Mouse (Mus musculus) liver, embryonic 12.5 days (tissue): ENCODE results near the gene Dcst2. TPM values are rescaled to one million over a fixed set of nuclear protein-coding genes. Genes with fewer than 3 reads are reported as not detected.

Experiments used
- ATAC-seq: fragments of 200-750 bp; cut with Nextera tagmentation; 2 replicates; pipeline ENCODE4 v1.8.0; 2017; ENCODE audit warnings: moderate number of reproducible peaks, mild to moderate bottlenecking, moderate library complexity
- H3K27ac ChIP-seq: fragments of 300-500 bp; sonication (generic); 2 replicates; pipeline ENCODE4 v1.5.1; 2016; ENCODE audit warnings: mild to moderate bottlenecking
- H3K27me3 ChIP-seq: fragments of 300-500 bp; sonication (generic); replicated peaks from 2 replicates; pipeline ENCODE4 v1.6.1; 2016; ENCODE audit warnings: mild to moderate bottlenecking, moderate library complexity
- H3K36me3 ChIP-seq: fragments of 300-500 bp; sonication (generic); 2 replicates; pipeline ENCODE4 v1.6.1; 2016; ENCODE audit warnings: mild to moderate bottlenecking, moderate library complexity
- H3K4me1 ChIP-seq: fragments of 300-500 bp; sonication (generic); 2 replicates; pipeline ENCODE4 v1.6.1; 2016
- H3K4me2 ChIP-seq: fragments of 300-500 bp; sonication (generic); 2 replicates; pipeline ENCODE4 v1.6.1; 2016; ENCODE audit warnings: mild to moderate bottlenecking, moderate library complexity
- H3K4me3 ChIP-seq: fragments of 300-500 bp; sonication (generic); 2 replicates; pipeline ENCODE4 v1.5.1; 2016; ENCODE audit warnings: mild to moderate bottlenecking, moderate library complexity
- H3K9ac ChIP-seq: fragments of 300-500 bp; sonication (generic); 2 replicates; pipeline ENCODE4 v1.6.1; 2016; ENCODE audit warnings: mild to moderate bottlenecking, moderate library complexity
- H3K9me3 ChIP-seq: fragments of 300-500 bp; sonication (generic); replicated peaks from 2 replicates; pipeline ENCODE4 v1.6.1; 2016; ENCODE audit warnings: mild to moderate bottlenecking, moderate library complexity
- WGBS: fragments of 180-500 bp; shearing (Covaris S2); methylation state at CpG from one replicate; pipeline ENCODE4 v1.1.7; 2016; ENCODE audit not compliant: insufficient replicate concordance; 5-methylcytosine and 5-hydroxymethylcytosine counted together
- polyA plus RNA-seq: library from polyadenylated mRNA; unstranded; fragments of >200 nt; fragmentation: Nextera tagmentation; extraction: Ambion mirVana; gene quantifications from 2 replicates; pipeline ENCODE4 v1.2.1, GENCODE M21; 2016

Dcst2 gene
- 0.05 and 0.06 TPM in 2 replicates for polyA plus RNA-seq

- Histone ChIP-seq H3K36me3 (no peaks in the 10 kb centered on the region), H3K4me3 (no peak within 1 kb of the TSS), H3K4me1 (no peaks in the 10 kb centered on the region), H3K9me3 (no peaks in the 10 kb centered on the region), H3K9ac (no peak within 1 kb of the TSS), H3K4me2 (no peak within 1 kb of the TSS), H3K27ac (no peak within 1 kb of the TSS), H3K27me3 (peaks cover 26% of the 10 kb centered on the region)
- 71% methylated on average over 7 of the region's 7 CpGs for WGBS
- ATAC-seq, result no peak
Measured at GRCm38 (mm10) chr3:89361675-89362074, at the start of gene Dcst2. Dcst2 (plus strand) TSS chr3:89361975.

DNA sequence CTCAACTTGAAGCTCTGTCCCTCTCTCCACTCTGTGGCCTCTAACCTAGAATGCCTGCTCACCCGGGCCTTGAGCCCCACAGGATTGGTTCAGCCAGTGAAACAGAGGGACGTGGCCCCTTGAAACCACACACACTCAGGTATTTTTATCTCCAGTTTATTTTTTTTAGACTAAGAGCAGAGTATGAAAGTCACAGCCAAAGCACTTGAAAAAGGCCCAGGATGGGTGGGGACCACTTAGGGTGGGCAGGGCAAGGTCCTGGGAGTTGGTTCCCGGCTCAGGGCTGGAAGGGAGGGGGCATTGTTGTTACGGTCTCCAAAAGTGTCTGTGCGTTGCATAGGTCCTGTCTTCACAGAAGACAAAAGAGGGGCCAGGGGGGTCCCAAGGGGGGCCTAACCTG is 47.4 kb upstream of the Dcst2 start:
- 0 out of 2 replicates have a peak, but pooled peaks have one; percentile 12 for ATAC-seq
- H3K27ac ChIP-seq, result no peak overlapping the region
- H3K4me2 ChIP-seq, result no peak overlapping the region
- WGBS, result 56% methylated on average over 5 of the region's 5 CpGs
- no peaks in the 10 kb centered on the region for H3K36me3 ChIP-seq
- H3K4me1 ChIP-seq, result peaks cover 20% of the 10 kb centered on the region
- no peak overlapping the region for H3K9ac ChIP-seq
- no peak overlapping the region for H3K4me3 ChIP-seq
- peaks cover 57% of the 10 kb centered on the region for H3K27me3 ChIP-seq
- no peaks in the 10 kb centered on the region for H3K9me3 ChIP-seq

DNA sequence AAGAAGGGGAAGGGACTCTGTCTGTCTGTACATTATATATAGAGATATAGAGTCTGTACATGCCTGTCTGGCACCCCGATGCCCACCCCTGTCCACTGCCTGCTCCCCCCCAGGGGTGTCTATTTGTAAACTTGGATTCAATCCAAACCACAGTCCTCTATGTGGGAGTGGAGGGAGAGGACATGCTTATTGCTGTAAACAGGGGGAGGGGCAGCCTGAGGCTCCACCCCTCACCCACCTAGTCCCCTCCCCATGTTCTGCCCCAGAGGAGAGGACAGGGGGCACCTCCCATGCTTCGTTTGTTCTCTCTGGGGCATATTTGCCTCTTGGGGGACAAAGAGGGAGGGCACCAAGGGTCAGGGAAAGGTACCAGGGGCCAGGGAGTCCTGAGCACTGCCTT is 47.0 kb upstream of the Dcst2 start:
- H3K27ac ChIP-seq, result no peak overlapping the region
- H3K4me1 ChIP-seq, result peaks cover 24% of the 10 kb centered on the region
- H3K36me3 ChIP-seq, result no peaks in the 10 kb centered on the region
- 0 out of 2 replicates have a peak, but pooled peaks have one; percentile 14 for ATAC-seq
- peaks cover 61% of the 10 kb centered on the region for H3K27me3 ChIP-seq
- no peak overlapping the region for H3K9ac ChIP-seq
- no peak overlapping the region for H3K4me3 ChIP-seq
- WGBS, result 48% methylated on average over 2 of the region's 2 CpGs
- no peaks in the 10 kb centered on the region for H3K9me3 ChIP-seq
- no peak overlapping the region; the same call in 1 of the 2 replicates for H3K4me2 ChIP-seq

DNA sequence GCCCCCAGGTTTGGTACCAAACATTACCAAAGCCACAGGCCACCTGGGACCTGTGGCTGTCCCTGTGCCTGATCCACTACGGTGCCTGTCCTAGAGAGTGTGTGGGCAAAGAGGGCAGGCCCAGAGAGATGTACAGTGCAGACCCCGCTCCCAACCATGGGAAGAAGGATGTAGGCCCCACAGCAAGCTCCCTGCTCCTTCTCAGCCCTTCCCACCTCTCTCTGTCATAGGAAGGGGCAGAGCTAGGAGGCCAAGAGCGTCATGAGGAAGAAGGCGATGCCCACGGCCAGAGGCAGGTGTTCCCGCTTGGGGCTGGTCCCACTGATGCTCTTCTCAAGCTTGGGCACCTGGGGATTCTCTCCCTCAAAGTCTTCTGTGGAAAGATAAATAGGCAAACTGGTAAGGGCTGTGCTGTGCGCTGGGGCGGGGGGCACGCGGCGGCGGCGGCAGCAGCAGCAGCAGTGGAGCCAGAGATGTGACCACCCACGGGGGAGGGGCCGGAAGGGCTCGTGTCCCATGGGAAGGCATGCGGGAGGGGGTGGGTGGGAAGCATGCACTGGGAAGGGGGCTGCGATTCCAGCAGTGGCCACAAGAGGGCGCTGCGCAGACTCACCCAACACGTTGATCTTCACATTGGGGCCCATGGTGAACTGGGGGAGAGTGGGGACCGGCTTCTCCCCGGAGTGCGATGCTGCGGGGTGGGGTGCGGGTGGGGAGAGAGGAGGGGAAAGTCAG is 46.4 kb upstream of the Dcst2 start:
- peak overlapping the region; percentile 21 for H3K4me3 ChIP-seq
- peak overlapping the region; percentile 56 for H3K4me2 ChIP-seq
- H3K9ac ChIP-seq, result no peak overlapping the region
- peaks cover 67% of the 10 kb centered on the region for H3K27me3 ChIP-seq
- H3K36me3 ChIP-seq, result no peaks in the 10 kb centered on the region
- peaks cover 27% of the 10 kb centered on the region for H3K4me1 ChIP-seq
- 0 out of 2 replicates have a peak, but pooled peaks have one; percentile 17 for ATAC-seq
- H3K9me3 ChIP-seq, result no peaks in the 10 kb centered on the region
- no peak overlapping the region for H3K27ac ChIP-seq
- 8% methylated on average over 26 of the region's 26 CpGs for WGBS

GRCm38 (mm10) chr3:89315930-89316831 is 45.6 kb upstream of the Dcst2 start:
- no peaks in the 10 kb centered on the region for H3K36me3 ChIP-seq
- no peak overlapping the region for H3K27ac ChIP-seq
- peaks cover 75% of the 10 kb centered on the region for H3K27me3 ChIP-seq
- no peak overlapping the region for H3K9ac ChIP-seq
- peaks cover 35% of the 10 kb centered on the region for H3K4me1 ChIP-seq
- no peaks in the 10 kb centered on the region for H3K9me3 ChIP-seq
- H3K4me3 ChIP-seq, result no peak overlapping the region; the same call in 1 of the 2 replicates
- ATAC-seq, result no peak
- H3K4me2 ChIP-seq, result peak overlapping the region; percentile 56
- WGBS, result 19% methylated on average over 37 of the region's 40 CpGs

DNA sequence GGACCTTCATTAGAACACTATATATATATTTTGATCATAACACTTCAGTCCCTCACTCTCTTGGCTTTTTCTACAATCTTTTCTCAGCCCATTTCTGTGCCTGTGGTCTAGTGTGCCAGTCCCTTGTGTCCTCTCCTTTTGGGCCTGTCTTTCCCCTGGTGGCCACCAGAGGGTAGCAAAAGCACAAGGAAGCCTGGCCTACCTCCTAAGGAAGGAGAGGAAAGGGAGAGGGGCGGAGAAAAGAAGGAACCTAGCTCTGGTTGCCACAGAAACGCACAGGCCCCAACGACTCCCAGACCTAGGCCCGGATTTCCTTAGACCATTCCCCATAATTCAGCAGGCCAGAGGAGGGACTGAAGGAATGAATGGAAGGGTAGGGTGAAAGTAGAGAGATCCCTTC is 44.9 kb upstream of the Dcst2 start:
- Histone ChIP-seq H3K9ac (no peak overlapping the region), H3K9me3 (no peaks in the 10 kb centered on the region), H3K4me1 (peaks cover 41% of the 10 kb centered on the region), H3K36me3 (no peaks in the 10 kb centered on the region), H3K4me3 (no peak overlapping the region), H3K27ac (no peak overlapping the region), H3K4me2 (no peak overlapping the region), H3K27me3 (peaks cover 82% of the 10 kb centered on the region)
- ATAC-seq, result no peak
- WGBS, result 1% methylated on average over 4 of the region's 4 CpGs

GRCm38 (mm10) chr3:89317246-89317645 is 44.5 kb upstream of the Dcst2 start:
- Histone ChIP-seq H3K9me3 (no peaks in the 10 kb centered on the region), H3K4me2 (no peak overlapping the region), H3K4me3 (no peak overlapping the region), H3K27ac (no peak overlapping the region), H3K36me3 (no peaks in the 10 kb centered on the region), H3K9ac (no peak overlapping the region), H3K27me3 (peaks cover 86% of the 10 kb centered on the region), H3K4me1 (peaks cover 45% of the 10 kb centered on the region)
- ATAC-seq, result no peak
- 59% methylated on average over 6 of the region's 6 CpGs for WGBS

DNA sequence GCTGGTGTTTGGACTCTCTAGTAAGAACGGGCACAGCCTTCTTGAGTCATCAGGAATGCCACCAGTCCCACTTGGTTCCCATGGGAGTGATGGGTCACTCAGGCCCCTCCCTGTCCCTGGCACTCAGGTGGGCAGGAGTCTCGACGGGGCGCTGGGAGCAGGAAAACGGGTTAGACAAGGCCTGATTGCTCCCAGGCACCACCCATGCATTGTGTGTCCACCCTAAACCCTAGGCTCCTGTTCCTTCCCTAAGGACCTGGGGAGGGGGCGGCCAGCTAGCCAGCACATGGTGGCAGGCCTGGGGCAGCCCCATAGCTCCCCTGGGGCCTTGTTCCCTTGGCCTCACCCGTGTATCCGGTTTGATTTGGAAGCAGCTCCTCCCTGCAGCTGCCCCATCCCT is 43.5 kb upstream of the Dcst2 start:
- Histone ChIP-seq H3K27me3 (peaks cover 93% of the 10 kb centered on the region), H3K9ac (no peak overlapping the region), H3K27ac (no peak overlapping the region), H3K4me2 (no peak overlapping the region), H3K4me1 (peaks cover 53% of the 10 kb centered on the region), H3K36me3 (no peaks in the 10 kb centered on the region), H3K4me3 (no peak overlapping the region), H3K9me3 (no peaks in the 10 kb centered on the region)
- ATAC-seq, result no peak
- 60% methylated on average over 8 of the region's 8 CpGs for WGBS

DNA sequence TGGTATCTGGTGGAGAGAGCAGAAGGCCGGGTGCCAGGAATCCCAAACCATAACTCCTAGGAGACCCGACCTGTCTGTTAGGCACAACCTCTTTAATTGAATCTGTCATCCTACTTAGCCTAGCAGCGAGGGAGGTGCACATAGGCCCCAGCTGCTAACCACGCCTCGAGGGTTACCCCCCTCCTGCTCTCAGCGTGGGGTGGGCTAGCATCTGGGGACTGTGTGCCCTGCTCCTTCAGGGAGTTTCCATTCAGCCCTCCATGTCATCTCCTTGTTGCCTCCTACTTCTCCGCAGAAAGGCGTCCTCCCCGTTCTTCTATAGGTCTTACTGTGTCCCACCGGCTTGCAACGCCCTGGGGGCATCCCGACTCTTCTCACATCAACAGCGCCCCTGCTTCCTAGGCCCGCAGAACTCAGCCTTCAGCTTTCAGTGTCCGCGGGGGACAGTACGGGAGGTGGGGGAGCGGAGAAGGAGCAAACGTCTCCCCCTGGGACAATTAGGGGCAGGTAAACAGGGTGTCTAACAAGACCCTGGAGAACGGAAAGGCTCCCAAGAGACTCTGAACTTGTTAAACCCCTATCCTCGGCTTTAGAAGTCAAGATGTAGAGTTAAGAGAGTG is 42.7 kb upstream of the Dcst2 start:
- no peak for ATAC-seq
- Histone ChIP-seq H3K9ac (no peak overlapping the region), H3K4me3 (peak overlapping the region; percentile 42; the same call in 1 of the 2 replicates), H3K27ac (no peak overlapping the region), H3K4me1 (peaks cover 53% of the 10 kb centered on the region), H3K36me3 (no peaks in the 10 kb centered on the region), H3K4me2 (peak overlapping the region; percentile 62), H3K27me3 (peaks cover 97% of the 10 kb centered on the region), H3K9me3 (no peaks in the 10 kb centered on the region)
- WGBS, result 15% methylated on average over 21 of the region's 21 CpGs

DNA sequence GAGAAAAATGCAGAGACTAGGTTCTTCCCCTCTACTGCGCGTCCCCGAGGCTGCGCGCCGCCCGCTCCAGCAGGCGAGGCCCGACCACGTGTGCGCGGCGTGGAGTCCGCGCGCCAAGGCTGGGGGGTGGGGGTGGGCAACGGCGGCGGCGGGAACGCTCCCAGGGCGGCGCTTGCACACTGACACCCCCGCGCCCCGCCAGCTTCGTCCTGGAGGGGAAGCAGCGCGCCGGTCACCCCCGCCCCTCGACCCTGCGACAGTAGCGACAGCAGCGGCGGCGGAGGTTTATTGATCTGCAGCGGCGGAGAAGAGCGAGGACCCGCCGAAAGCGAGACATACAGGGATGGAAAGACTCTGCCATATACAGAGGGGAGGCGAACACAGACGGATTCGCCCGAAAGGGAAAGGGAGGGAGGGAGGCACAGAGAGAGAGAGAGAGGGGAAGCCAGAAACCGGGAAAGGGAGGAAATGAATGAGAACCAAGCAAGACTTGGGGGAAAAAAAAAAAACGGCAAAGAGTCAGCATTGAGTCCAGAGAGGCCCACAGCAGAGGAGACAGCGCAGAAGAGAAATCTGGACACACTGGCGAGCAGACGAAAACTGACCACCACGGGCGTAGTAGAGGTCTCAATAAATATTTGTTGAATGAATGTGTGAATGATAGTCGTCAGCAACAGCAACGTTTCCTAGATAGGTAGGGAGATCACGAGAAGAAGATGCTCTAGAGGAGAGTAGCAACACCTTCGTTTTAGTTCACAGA is 42.0 kb upstream of the Dcst2 start:
- Histone ChIP-seq H3K36me3 (no peaks in the 10 kb centered on the region), H3K4me2 (peak overlapping the region; percentile 75), H3K27ac (no peak overlapping the region), H3K27me3 (peaks cover 99% of the 10 kb centered on the region), H3K9ac (no peak overlapping the region), H3K4me3 (peak overlapping the region; percentile 42), H3K9me3 (no peaks in the 10 kb centered on the region), H3K4me1 (peaks cover 53% of the 10 kb centered on the region)
- WGBS, result 5% methylated on average over 58 of the region's 58 CpGs
- no peak for ATAC-seq

- peaks cover 98% of the 10 kb centered on the region for H3K27me3 ChIP-seq
- no peak for ATAC-seq
- no peaks in the 10 kb centered on the region for H3K36me3 ChIP-seq
- WGBS, result 1% methylated on average over 41 of the region's 41 CpGs
- peak overlapping the region; percentile 50 for H3K4me3 ChIP-seq
- peak overlapping the region; percentile 75 for H3K4me2 ChIP-seq
- no peak overlapping the region for H3K27ac ChIP-seq
- no peak overlapping the region for H3K9ac ChIP-seq
- H3K4me1 ChIP-seq, result peaks cover 45% of the 10 kb centered on the region
- no peaks in the 10 kb centered on the region for H3K9me3 ChIP-seq
Measured at GRCm38 (mm10) chr3:89320581-89321182, 41.1 kb upstream of the Dcst2 start.
